Mouse (Mus musculus) ES-CJ7 (cell line): ENCODE measurements around the gene Calml4.
"Not testable (repeated sequence)": the region's sequence is repeated elsewhere in the genome, so short reads cannot be mapped to it uniquely, and the experiment has no call there.

Source experiments
- DNase-seq: peaks from one replicate; pipeline ENCODE4 v3.0.0; 2011; ENCODE audit warnings: low read depth, low spot score

Calml4 gene

DNA sequence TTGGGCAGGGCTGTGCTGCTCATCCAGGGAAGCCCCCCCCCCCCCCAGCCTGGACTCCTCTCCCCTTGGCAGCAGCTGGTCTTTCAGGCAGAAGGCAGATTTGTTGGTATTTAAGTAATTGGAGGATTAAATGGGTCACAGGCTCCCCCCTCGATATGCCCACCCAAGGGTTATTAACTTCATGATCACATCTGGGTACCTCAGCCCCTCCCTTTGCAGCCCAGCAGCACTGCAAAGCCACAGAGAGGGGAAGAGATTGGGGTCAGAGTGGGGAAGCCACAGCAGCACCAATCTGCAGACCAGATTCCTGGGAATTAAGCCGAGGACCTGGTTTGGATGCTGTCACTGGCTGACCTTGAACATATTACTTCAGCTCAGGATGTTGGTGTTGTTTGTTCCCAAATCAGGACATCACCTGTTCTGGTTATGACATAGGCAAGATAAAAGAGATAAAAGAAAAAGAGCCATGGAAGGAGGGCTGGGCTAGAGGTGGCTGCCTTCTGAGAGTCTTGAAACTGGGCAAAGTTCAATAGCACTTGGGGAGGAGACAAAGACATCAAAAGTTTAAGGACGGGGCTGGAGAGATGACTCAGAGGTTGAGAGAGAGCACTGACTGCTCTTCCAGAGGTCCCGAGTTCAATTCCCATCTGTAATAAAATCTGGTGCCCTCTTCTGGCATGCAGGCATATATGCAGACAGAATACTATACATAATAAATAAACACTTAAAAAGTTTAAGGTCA lies 22.0 kb upstream of the Calml4 start:
- no peak for DNase-seq

DNA sequence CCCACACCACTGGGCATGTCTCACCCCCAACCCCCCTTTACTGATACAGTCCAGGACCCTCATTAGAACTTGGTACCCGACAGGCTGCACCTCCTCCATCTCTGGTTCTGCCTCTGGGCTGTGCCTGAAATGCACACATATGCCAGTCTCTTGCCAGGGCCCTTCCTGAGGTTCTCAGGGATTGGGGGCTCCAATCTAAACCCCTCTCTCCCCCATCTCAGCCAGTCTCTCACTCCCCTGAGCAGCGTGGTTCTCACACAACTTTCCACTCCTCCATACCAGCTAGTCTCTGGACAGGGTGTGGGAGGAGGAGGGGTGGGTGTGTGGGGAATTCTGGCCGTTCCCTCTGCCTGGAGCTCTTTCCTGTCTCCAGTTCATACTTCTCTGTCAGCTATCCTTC lies 20.3 kb upstream of the Calml4 start:
- no peak for DNase-seq

DNA sequence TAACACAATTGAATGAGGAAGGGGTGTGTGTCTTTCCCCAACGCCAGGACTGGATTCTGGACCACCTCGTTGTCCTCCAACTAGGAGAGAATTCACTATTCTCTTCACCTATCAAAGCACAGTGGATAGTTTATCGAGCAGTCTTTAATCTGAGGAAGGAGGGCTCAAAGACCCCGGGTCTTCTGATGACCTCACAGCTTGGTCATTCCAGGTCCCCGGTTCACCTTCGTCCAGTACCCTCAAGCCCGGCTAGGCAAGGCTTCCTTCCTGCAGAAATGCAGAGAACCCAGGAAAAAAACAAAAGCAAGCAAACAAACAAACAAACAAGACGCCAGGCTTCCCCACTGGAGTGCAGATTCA lies 19.8 kb upstream of the Calml4 start:
- no peak for DNase-seq

DNA sequence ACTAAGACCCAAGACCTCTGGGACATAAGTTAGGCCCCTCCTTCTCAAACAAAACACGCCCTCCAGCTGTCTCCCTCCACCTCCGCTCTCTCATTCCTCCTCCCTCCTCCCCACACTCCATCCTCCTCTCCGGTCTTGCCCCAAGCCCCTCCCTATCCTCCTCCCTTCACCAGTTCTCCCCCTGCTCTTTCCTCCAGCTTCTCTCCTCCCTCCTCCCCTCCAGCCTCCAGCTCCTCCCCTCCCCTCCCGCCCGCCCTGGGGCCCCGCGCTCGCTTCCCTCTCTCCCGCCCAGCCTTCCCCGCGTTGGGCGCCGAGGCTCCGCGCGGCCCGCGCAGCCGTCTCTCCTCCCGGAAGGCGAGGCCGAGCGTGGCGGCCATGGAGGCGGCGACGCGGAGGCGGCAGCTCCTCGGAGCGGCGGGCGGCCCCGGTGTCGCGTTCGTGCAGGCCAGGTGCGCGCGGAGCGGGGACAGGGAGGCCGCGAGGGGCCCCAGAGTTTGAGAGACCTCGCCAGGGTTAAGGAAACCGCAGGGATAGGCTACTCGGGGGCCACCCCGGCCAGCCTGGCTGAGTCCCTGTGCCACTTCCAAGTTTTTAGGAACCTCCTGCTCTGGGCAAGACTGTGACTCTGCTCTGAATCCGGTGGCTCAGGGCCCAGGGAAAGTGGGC lies 19.2 kb upstream of the Calml4 start, which contains the start of gene Cln6:
Gene Cln6 (plus strand): TSS at position 280 of the 666 bp plus-strand sequence.
- peak; percentile 94 for DNase-seq

DNA sequence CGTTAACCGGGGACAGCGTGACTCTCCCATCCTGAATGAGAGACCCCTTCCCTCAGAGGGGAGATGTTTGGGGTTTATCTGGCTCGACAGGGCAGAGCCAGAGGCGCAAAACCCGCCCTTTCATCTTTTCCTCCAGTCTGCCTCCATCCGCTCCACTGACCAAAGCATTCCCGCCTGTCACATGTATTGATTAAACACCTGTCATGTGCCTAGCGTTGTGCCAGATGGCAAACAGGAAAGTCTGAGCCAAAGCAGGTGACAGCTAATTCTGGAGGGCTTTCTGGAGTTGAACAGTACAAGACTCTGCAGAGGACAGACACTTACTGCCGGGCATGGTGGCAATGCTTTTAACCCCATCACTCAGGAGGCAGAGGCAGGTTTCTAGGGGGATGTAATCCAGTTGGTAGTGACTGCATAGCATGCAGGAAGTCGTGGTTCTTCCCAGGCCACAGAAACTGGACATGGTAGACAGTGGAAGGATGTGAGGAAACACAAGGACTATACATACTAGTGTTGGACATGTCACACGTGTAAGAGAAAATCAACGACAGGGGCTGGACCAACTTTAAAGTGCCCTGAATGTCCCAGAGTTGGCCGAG lies 18.6 kb upstream of the Calml4 start:
- no peak for DNase-seq

DNA sequence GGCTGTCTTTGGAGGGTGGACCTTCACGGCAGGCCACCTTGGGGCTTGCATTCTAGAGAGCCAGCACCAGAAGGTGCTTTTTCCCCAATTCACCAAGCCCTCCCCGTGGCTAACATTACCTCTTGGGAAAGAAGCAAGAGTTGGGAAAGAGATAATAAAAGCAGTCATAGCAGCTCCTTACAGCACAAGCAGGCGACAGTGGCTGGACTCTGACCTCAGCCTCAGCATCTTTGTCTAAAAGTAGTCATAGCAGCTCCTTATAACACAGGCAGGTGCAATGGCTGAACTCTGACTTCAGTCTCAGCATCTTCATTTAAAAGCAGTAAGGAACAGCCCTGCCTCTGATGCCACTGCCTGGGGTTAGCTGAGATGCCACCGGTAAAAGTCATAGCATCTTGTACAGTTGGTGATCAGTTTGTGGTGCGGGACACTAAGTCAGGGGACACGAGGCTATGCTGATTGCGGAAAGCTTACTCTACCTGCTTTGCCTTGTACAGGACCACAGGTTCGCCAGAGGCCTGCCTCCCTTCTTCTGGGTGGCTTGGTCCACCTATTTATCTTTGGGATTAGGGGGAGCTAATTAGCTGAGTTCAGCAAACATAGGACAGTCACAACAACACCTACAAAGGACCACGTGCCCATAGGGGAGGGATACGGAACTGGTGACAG lies 14.4 kb upstream of the Calml4 start:
- DNase-seq, result no peak

DNA sequence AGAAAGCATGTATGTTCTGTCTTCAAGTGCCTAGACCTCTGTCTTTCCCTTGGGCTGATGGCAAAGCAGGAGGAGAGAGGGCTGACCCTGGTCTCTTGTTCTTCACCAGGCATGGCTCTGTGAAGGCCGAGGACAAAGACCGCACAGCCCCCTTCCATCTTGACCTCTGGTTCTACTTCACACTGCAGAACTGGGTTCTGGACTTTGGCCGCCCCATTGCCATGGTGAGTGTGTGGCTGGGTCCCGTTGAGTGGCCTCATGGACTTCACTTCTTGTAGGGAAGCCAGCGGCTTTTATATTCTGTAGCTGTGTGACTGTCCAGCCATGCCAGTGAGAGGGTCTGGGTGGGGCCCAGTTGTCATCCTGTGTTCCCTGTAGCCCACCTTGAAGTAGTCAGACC lies 13.4 kb upstream of the Calml4 start:
- no peak for DNase-seq

DNA sequence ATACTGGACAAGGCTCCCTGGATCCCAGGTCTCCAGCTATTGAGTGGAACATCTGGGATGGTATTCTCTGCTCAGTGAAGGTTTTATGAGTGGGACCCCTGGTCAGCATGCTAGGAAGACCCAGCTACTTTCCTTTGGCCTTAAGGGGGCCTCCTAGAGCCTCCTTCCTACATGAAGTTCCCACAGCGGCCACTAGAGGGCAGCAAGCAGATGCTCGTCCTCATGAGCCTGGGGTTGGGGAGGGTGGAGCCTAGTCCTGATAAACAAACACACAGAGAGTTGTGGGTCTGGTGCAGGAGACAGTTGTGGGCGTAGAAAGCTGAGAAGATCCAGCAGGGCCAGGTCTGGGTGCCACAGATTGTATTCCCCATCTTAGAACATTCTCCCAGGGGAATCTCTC lies 10.2 kb upstream of the Calml4 start:
- DNase-seq, result peak; percentile 90

DNA sequence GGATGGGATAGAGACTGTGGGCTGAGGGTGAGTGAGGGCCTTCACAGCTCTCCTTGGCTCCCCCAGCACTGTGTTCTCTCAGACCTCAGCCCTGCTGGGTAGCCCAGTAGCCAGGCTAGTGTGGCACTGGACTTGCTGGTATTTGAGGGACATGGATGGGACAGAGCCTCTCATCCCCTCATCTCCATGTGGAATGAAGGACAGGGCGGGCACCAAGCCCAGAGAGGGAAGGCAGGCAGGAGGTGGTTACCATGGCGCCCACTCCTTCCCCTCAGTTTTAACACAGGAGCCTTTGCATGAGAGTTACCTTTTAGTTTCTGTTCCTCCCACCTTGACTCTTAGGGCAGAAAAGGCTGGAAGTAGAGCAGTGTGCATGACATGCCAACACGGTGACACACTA lies 9.2 kb upstream of the Calml4 start:
- DNase-seq, result no peak

DNA sequence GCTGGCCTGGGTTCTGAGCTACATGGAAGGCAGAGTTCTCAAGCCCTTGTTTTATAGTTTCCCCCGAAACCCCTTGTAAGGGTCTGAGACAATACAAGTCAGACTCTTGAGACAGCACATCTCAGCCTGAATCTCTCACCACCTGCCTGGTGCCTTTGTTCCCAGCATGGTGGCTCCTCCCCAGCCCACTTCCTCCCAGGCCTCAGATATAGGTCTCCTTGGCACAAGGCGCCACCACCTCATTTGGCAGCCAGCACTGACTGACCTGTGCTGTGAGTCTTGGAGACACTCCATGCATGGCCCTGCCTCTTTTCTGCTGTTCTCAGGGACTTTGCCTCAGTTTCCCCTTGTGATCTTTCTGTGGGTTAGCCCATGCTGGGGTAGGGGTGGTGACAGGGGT lies 6.3 kb upstream of the Calml4 start:
- no peak for DNase-seq

DNA sequence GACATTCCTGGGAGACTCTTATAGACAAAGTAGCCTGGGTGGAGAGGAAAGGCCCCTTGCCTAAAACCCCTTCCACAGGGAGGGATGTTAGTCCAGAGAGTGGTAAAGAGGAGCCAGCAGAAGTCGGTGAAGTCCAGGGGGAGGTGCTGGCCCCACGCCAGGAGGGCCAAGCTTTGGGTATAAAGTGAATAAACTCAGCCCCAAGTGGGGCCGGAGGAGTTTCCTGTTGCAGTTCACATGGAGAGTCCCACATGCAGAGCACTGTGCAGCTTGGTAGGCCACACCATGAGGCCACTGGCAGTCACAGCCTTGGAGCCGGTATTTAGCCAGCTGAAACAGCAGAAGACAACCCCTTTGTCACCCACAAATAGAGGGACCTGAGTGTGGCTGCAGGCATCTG lies 3.4 kb upstream of the Calml4 start:
- no peak for DNase-seq

DNA sequence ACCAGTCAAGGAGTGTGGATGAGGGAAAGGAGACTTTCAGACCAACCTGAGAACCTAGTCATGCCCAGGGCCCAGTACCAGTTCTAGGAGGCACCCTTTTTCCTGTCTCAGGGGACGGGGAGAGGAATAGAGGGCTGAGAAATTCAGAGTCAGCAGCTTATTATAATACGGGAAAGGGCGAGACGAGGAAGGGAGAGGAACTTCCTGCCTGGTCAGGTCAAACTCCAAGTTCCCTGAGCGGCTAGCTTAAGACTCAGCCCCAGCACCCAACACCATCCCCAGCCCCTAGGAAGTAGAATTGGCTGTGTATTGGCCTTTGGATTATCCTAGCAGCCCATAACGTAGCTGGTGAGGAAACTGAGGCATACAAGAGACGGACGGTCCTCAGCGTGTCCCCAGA lies 664 bp upstream of the Calml4 start:
- DNase-seq, result no peak

DNA sequence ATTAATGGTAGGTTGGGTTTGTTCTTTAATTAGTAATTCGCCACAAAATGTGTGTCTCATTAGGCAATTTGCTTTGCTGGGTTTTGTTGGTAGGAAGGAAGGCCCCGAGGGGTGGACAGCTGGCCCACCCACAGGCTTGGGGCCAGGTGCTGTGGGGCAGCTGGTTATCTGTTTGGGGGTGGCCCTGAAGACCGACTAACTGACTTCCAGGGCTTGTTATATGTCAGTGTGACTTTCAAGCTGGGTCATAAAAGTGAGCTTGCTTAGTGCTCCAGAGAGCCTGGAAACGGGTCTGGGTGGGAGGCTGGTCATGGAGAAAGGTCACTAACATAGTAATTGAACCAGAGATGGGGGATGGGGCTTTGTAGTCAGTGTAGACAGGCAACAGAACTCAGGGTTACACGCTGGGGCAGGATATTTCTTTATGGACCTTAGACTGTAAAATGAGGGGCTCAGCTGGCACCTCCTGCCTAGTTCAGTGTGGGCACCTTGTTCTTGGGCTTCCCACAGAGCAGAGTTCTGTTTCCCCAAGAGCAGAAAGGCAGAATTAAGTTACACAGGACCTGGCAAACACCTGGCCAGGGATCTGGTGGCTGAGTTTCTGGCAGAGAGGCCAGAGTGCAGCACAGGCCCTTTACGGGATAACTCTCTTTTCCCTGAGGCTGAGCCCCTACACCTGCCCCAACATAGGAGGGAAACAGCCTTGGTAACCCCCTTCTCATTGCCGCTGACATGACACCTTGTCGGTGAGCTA lies 563 bp downstream of the Calml4 start:
- DNase-seq, result no peak

DNA sequence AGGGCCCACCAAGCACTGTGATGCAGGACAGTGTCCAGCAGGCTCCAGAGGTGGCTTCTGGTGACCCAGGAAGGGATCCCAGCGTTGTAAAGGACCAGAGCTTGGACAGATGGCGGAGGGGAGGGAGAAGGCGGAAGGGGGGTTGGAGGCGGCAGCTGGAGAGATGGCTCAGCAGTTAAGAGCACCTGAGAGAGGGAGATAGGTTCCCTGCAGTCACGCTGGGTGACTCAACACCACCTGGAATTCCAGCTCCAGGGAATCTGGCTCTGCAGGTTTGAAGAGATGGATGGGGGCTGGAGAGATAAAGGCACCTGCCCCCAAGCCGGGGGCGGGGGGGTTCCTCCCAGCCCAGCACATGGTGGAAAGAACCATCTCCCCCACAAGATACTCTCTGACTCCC lies 2.2 kb downstream of the Calml4 start:
- DNase-seq, result not testable (repeated sequence)

DNA sequence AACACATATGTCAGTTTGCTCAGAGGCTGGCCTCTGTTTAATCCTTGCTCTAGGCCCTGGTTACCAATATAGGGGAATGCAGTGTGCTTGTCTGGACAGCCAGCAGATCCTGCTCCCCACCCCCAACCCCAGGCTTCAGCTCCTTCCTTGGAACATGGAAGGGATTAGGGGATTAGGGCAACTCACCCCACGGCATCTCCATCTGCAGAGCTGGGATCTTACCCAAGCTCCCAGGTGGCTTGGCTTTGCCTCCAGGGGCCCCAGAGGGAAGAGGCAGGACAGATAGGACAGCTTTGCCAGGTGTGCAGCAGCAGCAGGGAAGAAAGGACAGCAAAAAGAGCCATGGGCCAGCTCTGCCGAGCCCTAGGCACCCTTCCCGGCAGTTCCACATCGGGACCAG lies 3.0 kb downstream of the Calml4 start:
- no peak for DNase-seq

DNA sequence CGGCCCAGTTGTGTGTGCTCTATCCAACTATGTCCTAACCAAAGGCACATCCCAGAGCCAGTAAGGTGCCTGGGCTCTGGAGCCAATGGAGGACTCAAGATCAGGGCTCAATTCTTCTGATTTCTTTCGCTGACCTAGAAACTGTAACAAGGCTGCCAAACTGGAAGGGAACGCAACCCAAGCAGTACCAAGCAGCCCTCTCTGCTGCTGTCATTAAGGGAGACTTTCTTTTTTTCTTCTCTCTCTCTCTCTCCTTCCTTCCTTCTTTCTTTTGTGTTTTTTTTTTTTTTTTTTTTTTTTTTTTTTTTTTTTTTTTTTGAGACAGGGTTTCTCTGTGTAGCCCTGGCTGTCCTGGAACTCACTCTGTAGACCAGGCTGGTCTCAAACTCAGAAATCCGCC lies 11.4 kb downstream of the Calml4 start:
- DNase-seq, result not testable (repeated sequence)

DNA sequence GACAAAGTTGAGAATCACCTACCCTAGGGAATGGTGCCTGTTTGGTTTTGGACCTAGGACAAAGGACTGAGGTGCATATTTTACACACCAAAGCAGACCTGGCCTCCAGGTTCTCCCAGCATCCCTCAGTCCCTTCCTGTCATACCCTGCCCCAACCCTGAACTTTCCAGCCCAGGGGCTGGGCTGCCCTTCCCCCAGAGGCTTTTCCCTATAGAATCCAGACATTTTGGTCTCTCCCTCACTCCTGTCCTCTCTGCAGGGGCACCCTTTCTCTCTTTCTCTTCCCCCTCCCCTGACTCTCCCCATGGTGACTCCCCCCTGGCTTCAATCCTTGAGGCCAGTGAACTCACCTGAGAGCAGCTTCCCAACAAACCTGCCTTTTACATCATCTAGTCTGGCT lies 12.8 kb downstream of the Calml4 start:
- no peak for DNase-seq

DNA sequence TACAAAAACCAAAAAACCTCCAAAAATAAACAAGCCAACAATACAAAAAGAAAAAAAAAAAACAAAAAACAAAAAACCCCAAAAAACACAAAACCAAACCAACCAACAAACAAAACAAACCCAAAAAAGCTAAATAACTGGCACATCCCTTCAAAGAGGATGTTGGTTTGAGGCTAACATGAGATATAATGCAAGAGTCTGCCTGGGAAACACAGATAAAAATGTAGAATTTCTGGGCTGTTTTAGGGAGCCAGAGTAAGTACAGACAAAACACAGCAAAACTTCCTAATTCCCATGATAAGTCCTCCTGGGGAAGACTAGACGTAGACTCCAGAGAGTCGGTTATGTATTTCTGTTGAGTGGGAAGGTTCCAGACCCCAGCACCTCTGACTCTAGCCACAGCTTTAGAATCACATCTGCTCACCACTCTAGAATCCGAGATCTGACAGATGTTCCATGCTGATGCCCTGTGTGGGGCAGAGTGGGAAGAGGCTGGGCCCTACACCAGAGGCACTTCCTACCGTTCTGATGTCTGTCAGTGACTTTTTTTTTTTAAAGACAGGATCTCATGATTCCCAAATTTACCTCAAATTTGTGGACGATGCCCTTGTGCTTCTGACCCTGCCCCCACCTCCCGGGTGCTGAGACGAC lies 19.2 kb downstream of the Calml4 start:
- DNase-seq, result no peak

DNA sequence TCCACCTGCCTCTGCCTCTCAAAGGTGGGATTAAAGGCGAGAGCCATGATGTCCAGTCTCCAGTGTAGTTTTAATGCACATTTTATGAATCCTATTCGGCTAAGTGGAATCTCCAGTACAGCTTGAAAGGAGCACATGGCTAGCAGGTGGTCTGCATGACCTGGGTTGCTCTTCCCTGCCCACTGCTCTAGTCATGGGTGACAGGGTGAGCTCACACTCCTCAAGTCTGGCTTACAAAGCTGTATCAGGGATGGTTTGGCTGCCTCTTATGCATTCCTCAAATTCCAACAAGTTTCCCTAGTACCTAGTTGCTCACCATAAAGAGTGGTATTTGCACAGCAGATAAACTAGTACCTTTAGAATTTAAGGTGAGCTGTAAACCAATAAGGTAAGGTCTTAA lies 19.9 kb downstream of the Calml4 start:
- no peak for DNase-seq

DNA sequence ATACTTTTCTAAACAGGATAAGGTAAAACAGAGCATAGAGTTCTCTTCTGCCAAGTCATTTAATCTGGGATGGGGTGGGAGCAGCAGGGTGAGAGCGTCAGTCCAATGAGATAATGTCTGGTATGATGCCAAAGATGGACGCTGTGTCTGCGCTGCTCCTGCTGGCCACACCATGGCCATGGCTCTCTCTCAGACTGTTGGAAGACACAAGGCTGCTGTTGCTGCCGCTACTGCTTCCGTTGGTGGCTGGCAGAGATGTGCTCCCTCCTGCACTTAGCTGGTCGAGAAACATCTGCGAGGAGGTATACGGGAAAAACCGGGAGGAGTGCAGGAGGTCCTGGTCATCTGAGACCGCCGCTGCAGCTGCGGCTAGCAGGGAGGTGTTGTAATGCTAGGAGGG lies 24.0 kb downstream of the Calml4 start:
- no peak for DNase-seq

DNA sequence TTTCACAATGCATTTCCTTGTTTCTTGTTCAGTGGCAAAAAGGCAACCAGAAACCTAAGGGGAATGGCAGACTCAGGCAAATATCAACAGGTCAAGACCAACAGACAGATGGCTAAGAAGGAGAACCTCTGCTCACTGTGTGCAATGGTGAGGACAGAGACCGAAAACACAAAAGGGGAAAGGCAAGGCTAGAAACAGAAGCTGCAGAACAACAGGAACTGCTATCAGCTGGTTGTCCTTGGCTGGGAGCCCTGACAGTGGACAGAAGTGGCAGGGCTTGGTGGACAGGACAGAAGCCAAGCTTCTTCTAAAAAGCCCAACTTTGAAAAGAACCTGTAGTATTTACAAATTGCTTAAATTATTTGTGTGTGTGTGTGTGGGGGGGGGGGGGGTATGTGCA lies 36.6 kb downstream of the Calml4 start:
- no peak for DNase-seq
